Mouse (Mus musculus) mesoderm, embryonic 11.5 days (tissue): ENCODE measurements around the gene Pus3.

Experiments used
- DNase-seq: peaks from one replicate; pipeline ENCODE4 v3.0.0-alpha.2; 2012; ENCODE audit warnings: low read depth, low spot score

The Pus3 gene

DNA sequence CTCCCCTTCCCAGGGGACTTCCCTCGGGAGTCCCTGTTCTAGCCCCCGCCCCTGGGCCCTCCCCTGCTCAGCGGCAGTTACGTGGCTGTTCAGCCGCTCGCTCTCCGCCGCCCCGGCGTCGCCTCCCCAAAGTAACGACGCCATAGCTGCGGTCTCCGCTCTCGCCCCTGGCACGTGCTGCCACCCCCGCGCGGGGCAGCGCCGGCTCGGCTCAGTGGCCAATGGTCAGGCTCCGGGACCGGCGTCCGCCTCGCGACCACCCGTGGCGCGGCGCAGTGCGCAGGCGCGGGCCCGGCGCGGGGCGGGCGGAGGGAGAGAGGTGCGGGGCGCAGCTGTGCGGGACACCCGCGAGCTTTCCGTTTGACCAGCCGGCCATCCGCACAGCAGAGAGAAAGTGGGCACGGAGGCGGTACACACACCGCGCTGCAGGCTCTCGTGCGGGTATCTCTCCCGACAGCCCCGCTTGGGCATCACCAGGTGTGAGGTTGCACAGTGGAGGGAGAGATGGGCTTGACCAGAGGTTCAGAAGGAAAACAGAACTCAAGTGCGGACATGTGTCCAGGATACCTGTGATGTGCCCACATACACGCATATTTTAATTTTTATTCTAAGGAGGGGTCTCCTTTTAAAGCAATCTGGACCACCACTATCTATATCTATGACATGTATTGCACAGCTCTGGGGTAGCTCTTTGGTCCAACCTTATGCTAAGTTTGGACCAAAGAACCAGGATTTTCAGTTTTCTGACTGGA lies at the start of gene Pus3, which contains the start of gene Ddx25:
TSS of gene Pus3 (plus strand) at position 339 of the 752 bp plus-strand sequence.
TSS of gene Ddx25 (minus strand) at position 272 of the 752 bp plus-strand sequence.
- DNase-seq = peak; percentile 78

DNA sequence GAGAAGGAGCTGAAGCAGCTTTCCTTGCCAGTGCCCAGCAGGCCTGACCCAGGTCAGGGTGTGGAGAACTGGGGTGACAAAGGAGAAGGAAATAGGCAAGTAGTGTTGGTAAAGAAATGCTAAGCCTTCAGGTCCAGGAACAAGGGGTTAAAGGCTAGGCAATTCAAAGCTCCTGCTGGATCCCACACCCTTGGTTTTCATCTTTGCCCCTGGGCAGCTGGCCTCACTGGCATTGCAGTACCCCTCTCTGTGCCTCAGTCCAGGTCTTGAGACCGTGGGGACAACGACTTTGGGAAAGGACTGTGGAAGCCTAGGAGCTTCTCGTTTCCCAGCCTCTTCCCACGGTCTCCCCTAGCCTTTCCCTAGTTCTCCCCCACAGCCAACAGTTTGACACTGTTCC lies 44.5 kb upstream of the Pus3 start:
- DNase-seq = no peak

- no peak for DNase-seq
Observed at GRCm38 (mm10) chr9:35516182-35516581, 42.2 kb upstream of the Pus3 start.

DNA sequence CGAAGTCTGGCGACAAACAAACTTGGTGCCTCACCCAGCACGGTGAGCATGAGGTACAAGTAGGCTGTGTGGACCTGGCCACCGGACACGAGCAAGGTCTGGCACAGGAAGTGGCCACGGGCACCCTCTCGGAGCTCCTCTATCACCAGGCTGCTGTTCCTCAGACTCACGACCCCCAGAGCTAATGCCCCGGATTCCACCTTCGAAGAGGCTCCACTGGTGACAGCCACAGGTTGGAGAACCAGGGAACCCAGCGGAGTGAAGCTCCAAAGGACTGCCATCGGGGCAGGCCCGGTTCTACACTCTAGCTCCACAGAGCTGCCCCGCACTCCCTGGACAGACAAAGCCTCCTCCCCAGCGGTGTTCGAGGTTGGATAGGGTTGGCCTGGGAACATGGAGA lies 41.7 kb upstream of the Pus3 start:
- no peak for DNase-seq

- DNase-seq = no peak
Observed at GRCm38 (mm10) chr9:35518169-35518568, 40.2 kb upstream of the Pus3 start, which contains the start of gene Gm1113. Gm1113 (minus strand) TSS chr9:35518269.

DNA sequence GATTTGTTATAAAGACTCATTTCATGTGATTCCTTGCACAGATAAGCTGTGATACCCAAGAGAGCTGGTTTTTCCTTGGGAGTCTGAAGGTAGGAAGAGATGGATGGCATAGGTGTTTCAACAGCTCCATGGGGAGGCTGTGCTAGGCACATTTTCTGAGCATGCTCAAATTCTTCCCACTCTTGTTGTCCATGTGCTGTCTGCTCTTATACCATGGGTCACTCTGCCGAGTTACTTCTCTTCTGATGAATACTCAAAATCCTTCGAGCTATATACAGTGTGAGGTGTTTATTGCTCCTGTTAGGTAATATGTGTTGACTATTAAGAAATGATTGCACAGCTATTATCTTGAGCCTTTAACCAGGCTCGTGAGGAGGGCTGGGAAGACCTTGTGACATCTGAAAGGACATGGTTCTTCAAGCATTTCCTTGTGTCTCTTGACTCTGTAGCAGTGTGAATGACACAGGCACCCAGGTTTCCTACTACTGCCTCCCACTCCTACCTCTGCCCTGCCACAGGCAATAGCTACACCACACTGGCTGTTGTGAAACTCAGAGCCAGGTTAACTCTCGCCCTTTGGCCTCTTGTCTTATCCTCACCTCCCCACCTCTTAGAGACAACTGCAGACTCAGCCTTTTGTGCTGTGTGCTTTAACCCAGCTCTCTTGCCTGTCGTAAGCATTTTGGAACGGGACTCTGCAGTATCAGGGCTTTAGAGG lies 37.6 kb upstream of the Pus3 start:
- DNase-seq = no peak

GRCm38 (mm10) chr9:35522241-35522640 lies 36.2 kb upstream of the Pus3 start:
- no peak for DNase-seq

DNA sequence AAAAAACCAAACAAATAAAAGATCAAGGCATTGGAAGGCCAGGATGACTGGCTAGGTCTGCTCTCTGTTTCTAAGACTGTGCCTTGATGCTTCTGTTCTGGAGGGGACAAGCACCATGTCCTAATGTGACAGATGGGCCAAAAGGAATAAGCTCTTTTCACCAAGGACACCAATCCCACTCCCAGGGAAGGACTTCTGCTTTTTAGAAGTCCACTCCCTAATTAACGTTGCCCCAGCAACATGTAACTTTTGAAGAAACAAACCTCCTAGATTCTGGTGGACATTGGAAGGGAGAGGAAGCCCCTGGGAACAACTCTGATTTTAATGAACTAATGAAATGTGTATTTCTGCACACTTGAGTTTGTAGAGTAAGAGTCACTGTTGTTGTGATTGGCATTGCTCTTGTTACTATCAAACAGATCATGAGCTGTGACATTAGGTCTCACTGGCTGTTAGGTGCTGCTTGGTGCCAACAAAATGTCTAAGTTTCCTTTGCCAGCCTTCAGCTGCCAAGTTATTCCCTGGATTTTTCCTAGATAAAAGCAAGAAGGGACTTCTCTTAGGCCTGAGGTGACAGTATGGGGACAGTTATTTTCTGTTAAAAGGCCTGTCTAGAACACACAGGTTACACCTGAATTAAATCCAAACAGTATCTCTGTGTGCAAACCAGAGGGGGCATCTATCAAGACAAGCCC lies 35.4 kb upstream of the Pus3 start:
- no peak for DNase-seq

DNA sequence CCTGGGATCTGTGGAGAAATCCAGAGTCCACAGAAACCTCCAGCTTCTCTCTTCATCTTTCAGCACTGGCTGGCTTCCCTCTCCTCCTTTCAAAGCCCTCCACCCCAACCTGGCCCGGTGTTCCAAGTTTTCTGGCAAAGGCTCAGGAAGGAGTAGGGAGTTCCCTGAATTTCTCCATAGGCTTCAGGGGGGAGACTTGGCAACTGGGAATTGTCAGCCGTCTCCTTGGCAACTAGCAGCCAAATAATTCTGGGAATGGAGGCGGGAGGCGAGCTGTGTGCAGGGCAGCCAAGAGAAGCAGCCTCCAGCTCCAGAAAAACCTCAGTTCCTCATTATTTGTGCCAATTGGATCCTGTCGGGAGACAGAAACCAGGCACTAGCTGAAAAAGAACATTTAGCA lies 34.9 kb upstream of the Pus3 start:
- DNase-seq = no peak

DNA sequence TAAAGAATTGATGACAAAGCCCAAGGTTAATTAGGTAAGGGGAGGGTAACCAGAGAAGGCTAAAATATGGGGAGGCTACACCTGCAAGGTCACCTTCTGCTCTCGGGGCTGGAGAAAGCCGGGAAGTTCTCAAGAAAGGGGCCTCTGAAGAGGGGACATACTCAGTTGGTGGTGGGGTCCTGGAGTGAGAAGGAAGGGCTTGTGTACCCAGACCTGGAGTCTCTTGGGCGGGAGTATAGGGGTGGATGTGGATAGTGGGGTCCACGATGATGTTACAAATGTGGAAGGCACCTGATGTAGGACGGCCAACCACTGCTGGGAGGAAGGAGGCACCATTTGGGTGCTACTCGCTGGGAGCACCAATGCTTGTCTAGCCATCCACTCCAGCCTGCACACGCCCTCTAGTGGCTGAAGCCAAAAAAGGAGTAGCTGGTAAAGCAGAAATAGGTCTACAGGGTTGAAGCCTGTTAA lies 34.4 kb upstream of the Pus3 start:
- peak; percentile 50 for DNase-seq

- no peak for DNase-seq
Observed at GRCm38 (mm10) chr9:35529141-35529540, 29.3 kb upstream of the Pus3 start.

- DNase-seq = peak; percentile 73
Observed at GRCm38 (mm10) chr9:35529796-35530195, 28.6 kb upstream of the Pus3 start.

DNA sequence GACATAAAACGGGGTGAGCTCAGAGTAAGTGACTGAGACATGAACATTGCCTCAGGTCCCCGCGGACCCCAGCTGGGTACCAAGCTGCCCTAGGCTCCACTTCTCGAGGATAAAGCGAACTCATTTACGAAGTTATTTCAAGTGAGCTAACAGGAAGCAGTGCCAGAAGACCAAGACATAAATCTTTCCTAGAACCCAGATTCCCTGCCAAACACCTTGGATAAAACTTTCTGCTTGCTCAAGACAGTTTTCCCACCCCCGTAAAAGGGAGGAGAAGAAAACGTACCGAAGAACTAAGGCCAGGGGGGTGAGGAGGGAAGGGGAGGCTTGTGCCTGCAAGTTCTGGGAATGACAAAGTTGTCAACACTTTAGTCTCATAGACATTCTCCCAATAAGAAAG lies 25.1 kb upstream of the Pus3 start:
- no peak for DNase-seq

DNA sequence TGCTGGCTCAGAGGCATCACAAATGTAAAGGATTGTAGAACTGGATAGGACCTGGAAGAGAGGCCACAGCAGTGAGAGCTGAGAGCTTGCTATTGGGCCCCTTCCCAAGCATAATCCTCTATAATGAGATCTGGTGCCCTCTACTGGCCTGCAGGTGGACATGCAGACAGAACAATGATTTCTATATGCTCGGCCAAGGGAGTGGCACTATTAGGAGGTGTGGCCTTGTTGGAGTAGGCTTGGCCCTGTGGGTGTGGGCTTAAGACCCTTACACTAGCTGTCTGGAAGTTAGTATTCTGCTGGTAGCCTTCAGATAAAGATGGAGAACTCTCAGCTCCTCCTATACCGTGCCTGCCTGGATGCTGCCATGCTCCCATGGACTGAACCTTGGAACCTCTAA lies 23.3 kb upstream of the Pus3 start:
- DNase-seq = peak; percentile 84

GRCm38 (mm10) chr9:35535876-35536275 lies 22.5 kb upstream of the Pus3 start:
- DNase-seq = no peak

DNA sequence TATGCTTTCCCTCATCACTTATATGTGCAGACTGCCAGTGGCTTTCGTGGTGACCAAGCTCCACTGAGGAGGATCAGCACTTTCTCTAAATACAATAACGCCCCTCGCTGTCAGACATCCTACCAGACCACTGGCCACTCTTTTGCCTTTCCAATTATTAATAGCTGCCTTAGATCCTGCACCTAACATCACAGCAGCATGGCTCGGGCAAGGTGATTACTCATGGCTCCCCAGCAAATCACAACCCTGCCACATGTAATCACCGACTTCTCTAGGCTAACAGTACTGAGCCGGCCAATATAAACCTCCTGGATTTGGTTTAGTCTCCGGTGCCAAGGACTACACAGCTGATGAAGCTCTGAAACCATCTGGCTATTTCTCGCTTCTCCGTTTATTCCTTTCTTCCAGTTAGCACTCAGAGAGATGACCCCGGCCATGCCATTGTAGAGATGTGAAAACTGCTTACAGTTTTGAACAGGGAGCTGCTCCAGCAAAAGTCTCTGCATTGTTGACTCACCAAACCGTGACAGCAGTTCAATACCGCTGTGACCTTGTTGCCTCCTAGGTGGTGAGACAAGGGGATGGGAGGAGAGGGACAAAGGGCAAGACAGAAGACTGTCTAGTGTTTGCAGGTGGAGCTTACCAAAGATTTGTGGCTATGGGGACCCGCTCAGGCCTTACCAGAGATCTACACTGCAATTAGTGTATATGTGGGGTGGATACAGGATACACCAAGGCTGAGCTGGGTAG lies 19.2 kb upstream of the Pus3 start:
- no peak for DNase-seq

- no peak for DNase-seq
Observed at GRCm38 (mm10) chr9:35541024-35541423, 17.4 kb upstream of the Pus3 start.

- DNase-seq = peak; percentile 90
Observed at GRCm38 (mm10) chr9:35541488-35541887, 16.9 kb upstream of the Pus3 start.

DNA sequence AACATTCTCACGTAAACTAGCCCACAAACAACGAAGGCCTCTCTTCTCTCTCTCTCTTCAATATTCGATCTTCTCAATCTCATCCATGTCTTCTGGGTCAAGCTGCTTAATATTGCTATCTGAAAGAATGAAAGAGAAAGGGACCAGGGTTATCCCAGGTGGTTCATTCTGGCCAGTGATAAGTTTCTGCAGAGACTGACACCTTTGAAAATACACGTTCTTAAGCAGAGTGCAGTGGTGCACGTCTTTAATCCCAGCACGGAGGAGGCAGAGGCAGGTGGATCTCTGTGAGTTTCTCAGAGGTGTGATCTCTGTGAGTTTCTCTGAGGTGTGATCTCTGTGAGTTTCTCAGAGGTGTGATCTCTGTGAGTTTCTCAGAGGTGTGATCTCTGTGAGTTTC lies 16.5 kb upstream of the Pus3 start:
- no peak for DNase-seq

DNA sequence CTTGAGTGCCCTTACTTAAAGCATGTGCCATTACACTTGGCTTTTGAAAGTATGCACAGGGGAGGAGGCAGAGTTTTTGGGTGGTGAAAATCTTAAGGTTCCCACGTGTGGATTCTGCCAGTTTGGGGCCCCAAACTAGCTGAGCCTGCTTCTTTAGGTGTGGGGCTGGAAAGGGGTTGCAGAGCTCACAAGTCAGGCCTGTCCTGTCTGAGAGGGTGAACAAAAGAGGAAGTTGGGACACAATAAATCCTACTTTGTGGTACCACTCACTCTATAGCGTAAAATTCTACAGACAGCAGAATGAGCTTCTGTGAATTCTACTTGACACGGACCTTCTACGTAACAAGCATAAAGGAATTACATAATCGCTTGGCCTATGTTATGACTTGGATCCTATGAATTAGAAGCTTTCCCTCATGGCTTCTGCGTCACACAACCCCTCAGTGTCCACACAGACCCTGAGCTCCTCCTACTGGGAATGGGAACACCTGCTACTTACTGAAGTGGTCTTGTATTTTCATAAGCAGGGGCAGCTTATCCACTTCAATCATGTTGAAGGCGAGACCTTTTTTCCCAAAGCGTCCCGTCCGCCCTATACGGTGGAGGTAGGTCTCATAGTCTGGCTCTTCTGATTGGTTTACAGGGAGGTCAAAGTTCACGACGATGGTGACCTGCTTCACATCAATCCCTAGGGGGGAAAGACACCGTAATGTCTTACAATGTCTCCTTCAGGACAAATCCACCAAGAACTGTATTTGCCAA lies 15.1 kb upstream of the Pus3 start:
- no peak for DNase-seq

DNA sequence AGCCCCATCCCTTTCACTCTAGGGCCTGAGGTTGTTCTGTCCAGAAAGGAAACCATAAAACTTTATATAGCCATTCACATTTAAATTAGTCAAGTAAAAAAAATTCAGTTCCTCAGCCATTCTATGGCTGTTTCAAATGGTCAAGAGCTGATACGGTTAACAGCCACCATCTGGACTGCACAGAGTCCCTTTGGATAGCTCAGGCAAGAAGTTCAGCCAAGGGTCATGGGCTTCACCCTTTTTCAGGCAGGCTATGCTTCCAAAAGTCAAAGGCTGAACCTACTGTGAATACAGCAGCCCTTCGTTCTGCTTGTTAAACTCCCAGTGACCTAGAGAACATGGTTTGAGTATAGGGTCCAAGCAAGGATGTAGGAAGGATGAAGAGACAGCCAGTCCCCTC lies 13.7 kb upstream of the Pus3 start:
- no peak for DNase-seq
